Mouse (Mus musculus) naive thymus-derived CD4-positive, alpha-beta T cell, adult 2 months (primary cell): ENCODE results near the gene Kcne2.
A peak's percentile ranks its signal among the peaks of the same experiment; 100 is the strongest.

ENCODE experiments used
- DNase-seq: peaks from one replicate; pipeline ENCODE4 v3.0.0-alpha.2; 2011; ENCODE audit warnings: low read depth

The Kcne2 gene

GRCm38 (mm10) chr16:92292101-92292500 is at the start of gene Kcne2:
TSS of gene Kcne2 (plus strand) at chr16:92292389.
- DNase-seq = no peak

- no peak for DNase-seq
These were observed 46.3 kb upstream of the Kcne2 start for GRCm38 (mm10) chr16:92245909-92246308.

- no peak for DNase-seq
These were observed 45.2 kb upstream of the Kcne2 start for GRCm38 (mm10) chr16:92246974-92247373.

- no peak for DNase-seq
These were observed 44.5 kb upstream of the Kcne2 start for GRCm38 (mm10) chr16:92247700-92248099.

- DNase-seq = no peak
These were observed 42.5 kb upstream of the Kcne2 start for GRCm38 (mm10) chr16:92249681-92250080.

- no peak for DNase-seq
These were observed 41.7 kb upstream of the Kcne2 start for GRCm38 (mm10) chr16:92250452-92250851.

GRCm38 (mm10) chr16:92254316-92254715 is 37.9 kb upstream of the Kcne2 start:
- no peak for DNase-seq

- no peak for DNase-seq
These were observed 24.3 kb upstream of the Kcne2 start for GRCm38 (mm10) chr16:92267861-92268260.

GRCm38 (mm10) chr16:92274516-92274915 is 17.7 kb upstream of the Kcne2 start:
- DNase-seq = no peak

GRCm38 (mm10) chr16:92275526-92275925 is 16.7 kb upstream of the Kcne2 start:
- DNase-seq = no peak

- no peak for DNase-seq
These were observed 9.5 kb upstream of the Kcne2 start for GRCm38 (mm10) chr16:92282671-92283070.

- DNase-seq = no peak
These were observed 7.1 kb upstream of the Kcne2 start for GRCm38 (mm10) chr16:92285068-92285467.

- DNase-seq = peak; percentile 83
These were observed 5.6 kb upstream of the Kcne2 start for GRCm38 (mm10) chr16:92286609-92287008.

GRCm38 (mm10) chr16:92288778-92289177 is 3.4 kb upstream of the Kcne2 start:
- no peak for DNase-seq

GRCm38 (mm10) chr16:92290045-92290444 is 2.1 kb upstream of the Kcne2 start:
- DNase-seq = no peak

GRCm38 (mm10) chr16:92294267-92294970 is 2.2 kb downstream of the Kcne2 start:
- DNase-seq = no peak

GRCm38 (mm10) chr16:92295328-92295727 is 3.1 kb downstream of the Kcne2 start:
- no peak for DNase-seq

GRCm38 (mm10) chr16:92300649-92301411 is 8.6 kb downstream of the Kcne2 start, which contains the start of gene Smim11:
TSS of gene Smim11 (plus strand) at chr16:92301286.
- DNase-seq = peak; percentile 96

- no peak for DNase-seq
These were observed 9.2 kb downstream of the Kcne2 start for GRCm38 (mm10) chr16:92301412-92301806.

GRCm38 (mm10) chr16:92301989-92302388 is 9.8 kb downstream of the Kcne2 start:
- peak; percentile 26 for DNase-seq

GRCm38 (mm10) chr16:92302506-92302905 is 10.3 kb downstream of the Kcne2 start:
- DNase-seq = peak; percentile 12

GRCm38 (mm10) chr16:92305519-92305918 is 13.3 kb downstream of the Kcne2 start:
- DNase-seq = peak; percentile 46

- DNase-seq = no peak
These were observed 15.8 kb downstream of the Kcne2 start for GRCm38 (mm10) chr16:92307947-92308346.
